Mouse (Mus musculus) embryonic facial prominence, embryonic 13.5 days (tissue): Measurements from ENCODE around the gene Ino80b. TPM values are rescaled to one million over a fixed set of nuclear protein-coding genes. Genes with fewer than 3 reads are reported as not detected.
"Not testable (repeated sequence)": the region's sequence is repeated elsewhere in the genome, so short reads cannot be mapped to it uniquely, and the experiment has no call there.

Experiments used
- ATAC-seq: fragments of 200-750 bp; cut with Nextera tagmentation; 2 replicates; pipeline ENCODE4 v1.8.0; 2017; ENCODE audit warnings: low read depth; ENCODE audit not compliant: insufficient number of reproducible peaks, insufficient read depth, low FRiP score, low TSS enrichment
- H3K27ac ChIP-seq: fragments of 300-500 bp; sonication (generic); 2 replicates; pipeline ENCODE4 v1.5.1; 2015; ENCODE audit warnings: moderate library complexity, mild to moderate bottlenecking, inconsistent platforms
- H3K27me3 ChIP-seq: fragments of 300-500 bp; sonication (generic); 2 replicates; pipeline ENCODE4 v1.6.1; 2015; ENCODE audit warnings: mild to moderate bottlenecking, inconsistent platforms
- H3K36me3 ChIP-seq: fragments of 300-500 bp; sonication (generic); 2 replicates; pipeline ENCODE4 v1.6.1; 2015; ENCODE audit warnings: mild to moderate bottlenecking, inconsistent platforms
- H3K4me1 ChIP-seq: fragments of 300-500 bp; sonication (generic); 2 replicates; pipeline ENCODE4 v1.6.1; 2015; ENCODE audit warnings: inconsistent platforms
- H3K4me2 ChIP-seq: fragments of 300-500 bp; sonication (generic); 2 replicates; pipeline ENCODE4 v1.6.1; 2015; ENCODE audit warnings: moderate library complexity, mild to moderate bottlenecking, inconsistent platforms
- H3K4me3 ChIP-seq: fragments of 300-500 bp; sonication (generic); 2 replicates; pipeline ENCODE4 v1.5.1; 2015; ENCODE audit warnings: mild to moderate bottlenecking, inconsistent platforms
- H3K9ac ChIP-seq: fragments of 300-500 bp; sonication (generic); 2 replicates; pipeline ENCODE4 v1.6.1; 2015; ENCODE audit warnings: mild to moderate bottlenecking, inconsistent platforms
- H3K9me3 ChIP-seq: fragments of 300-500 bp; sonication (generic); 2 replicates; pipeline ENCODE4 v1.6.1; 2016; ENCODE audit warnings: inconsistent platforms
- WGBS: fragments of 180-500 bp; shearing (Covaris S2); methylation state at CpG from one replicate; pipeline ENCODE4 v1.1.7; 2015; ENCODE audit warnings: mixed read lengths; 5-methylcytosine and 5-hydroxymethylcytosine counted together
- polyA plus RNA-seq: library from polyadenylated mRNA; unstranded; fragments of >200 nt; fragmentation: Nextera tagmentation; extraction: Ambion mirVana; gene quantifications from 2 replicates; pipeline ENCODE4 v1.2.1, GENCODE M21; 2015

The Ino80b gene
- 13.2 and 13.9 TPM in 2 replicates for polyA plus RNA-seq

GRCm38 (mm10) chr6:83125331-83125730, at the start of gene Ino80b:
Ino80b (minus strand) TSS chr6:83125431.
- WGBS: 22% methylated on average over 5 of the region's 5 CpGs
- Histone ChIP-seq H3K27me3 (no peaks in the 10 kb centered on the region), H3K4me3 (peak within 1 kb of the TSS; percentile 81), H3K4me2 (peak within 1 kb of the TSS; percentile 83), H3K4me1 (peaks cover 30% of the 10 kb centered on the region), H3K9me3 (no peaks in the 10 kb centered on the region), H3K36me3 (no peaks in the 10 kb centered on the region), H3K9ac (peak within 1 kb of the TSS; percentile 83), H3K27ac (peak within 1 kb of the TSS; percentile 64; the same call in 1 of the 2 replicates)
- no peak for ATAC-seq

DNA sequence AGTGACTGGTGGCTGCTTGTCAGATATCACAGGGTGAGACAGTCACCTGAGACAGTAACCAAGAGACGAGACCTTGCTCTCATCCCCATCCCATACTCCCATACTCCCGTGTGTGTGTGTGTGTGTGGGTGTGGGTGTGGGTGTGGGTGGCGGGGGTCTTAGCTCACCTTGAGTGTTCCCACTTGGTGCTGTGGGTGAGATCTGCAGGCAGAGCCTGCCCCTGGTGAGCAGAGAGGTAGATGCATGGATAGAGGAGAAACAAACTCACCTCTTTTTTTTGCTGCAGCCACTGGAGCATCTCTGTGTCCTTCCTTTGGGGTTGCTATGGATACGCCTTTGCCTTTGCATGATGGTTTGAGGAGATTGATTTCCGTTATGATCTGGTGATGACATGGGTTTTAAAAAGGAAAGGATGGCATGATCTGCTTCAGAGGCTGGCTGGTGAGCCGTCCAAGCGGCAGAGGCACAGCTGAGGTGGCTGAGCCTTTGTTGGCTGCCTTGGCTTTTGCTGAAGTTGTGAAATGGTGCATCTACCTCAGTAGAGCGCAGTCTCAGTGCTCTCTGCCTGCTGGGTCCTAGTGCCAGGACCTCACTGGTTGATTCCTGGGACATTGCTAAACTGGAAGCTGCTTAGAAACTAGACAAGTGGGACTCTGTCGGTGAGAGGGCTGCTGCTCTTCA, 47.1 kb upstream of the Ino80b start:
- 0 out of 2 replicates have a peak overlapping the region, but pooled peaks have one; percentile 2 for H3K9ac ChIP-seq
- H3K9me3 ChIP-seq: no peaks in the 10 kb centered on the region
- WGBS: 65% methylated on average over 9 of the region's 9 CpGs
- peaks cover 3% of the 10 kb centered on the region for H3K4me1 ChIP-seq
- no peak overlapping the region for H3K27ac ChIP-seq
- no peak overlapping the region for H3K4me2 ChIP-seq
- H3K4me3 ChIP-seq: no peak overlapping the region
- no peak for ATAC-seq
- peaks cover 14% of the 10 kb centered on the region; the same call in 1 of the 2 replicates for H3K36me3 ChIP-seq
- H3K27me3 ChIP-seq: no peaks in the 10 kb centered on the region

DNA sequence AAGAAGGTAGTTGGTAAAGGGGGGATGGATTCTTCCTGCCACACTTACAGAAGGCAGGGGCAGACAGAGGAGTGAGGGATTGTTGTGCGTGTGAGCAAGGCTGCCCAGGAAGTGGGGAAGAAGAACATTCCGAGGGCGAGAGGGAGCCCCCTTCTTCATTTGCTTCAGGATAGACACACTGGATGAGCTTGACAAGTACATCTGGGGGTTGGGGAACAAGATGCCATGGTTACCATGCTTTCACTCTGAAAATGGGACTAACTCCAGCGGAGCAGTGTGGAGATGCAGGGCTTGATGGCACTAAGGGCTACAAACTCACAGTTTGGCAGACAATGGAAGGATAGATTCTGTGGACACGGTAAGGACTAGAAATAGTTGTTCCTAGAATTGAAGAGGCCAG, 45.8 kb upstream of the Ino80b start:
- whole genome bisulfite sequencing: 69% methylated on average over 5 of the region's 5 CpGs

DNA sequence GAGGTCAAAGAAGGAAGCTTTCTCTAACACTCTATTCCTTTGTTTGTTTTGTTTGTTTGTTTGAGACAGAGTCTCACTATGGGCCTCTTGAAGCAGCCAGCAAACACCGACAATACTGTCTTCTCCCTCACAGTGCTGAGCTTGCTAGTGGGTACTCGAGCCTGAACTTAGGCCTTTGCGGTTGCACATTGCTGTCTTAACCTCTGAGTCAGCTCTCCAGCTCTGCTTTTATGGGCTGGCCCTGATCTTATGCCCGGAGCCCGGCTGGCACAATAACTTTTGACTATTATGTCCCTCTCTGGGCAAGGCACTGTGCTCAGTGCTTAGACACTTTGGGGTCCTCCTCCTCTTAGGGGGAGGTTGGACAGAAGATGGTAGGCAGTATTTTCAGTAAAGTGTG, 44.6 kb upstream of the Ino80b start:
- H3K36me3 ChIP-seq: no peaks in the 10 kb centered on the region
- ATAC-seq: no peak
- 87% methylated on average over 5 of the region's 5 CpGs for WGBS
- no peak overlapping the region for H3K4me2 ChIP-seq
- H3K4me3 ChIP-seq: no peak overlapping the region
- no peak overlapping the region for H3K27ac ChIP-seq
- no peaks in the 10 kb centered on the region for H3K9me3 ChIP-seq
- no peak overlapping the region for H3K9ac ChIP-seq
- H3K4me1 ChIP-seq: peaks cover 16% of the 10 kb centered on the region
- no peaks in the 10 kb centered on the region for H3K27me3 ChIP-seq

More for the DNA sequence above, 45.8 kb upstream of the Ino80b start:
- Histone ChIP-seq H3K9me3 (no peaks in the 10 kb centered on the region), H3K27me3 (no peaks in the 10 kb centered on the region), H3K4me3 (no peak overlapping the region), H3K27ac (no peak overlapping the region), H3K4me2 (no peak overlapping the region), H3K9ac (0 out of 2 replicates have a peak overlapping the region, but pooled peaks have one; percentile 0), H3K4me1 (peaks cover 13% of the 10 kb centered on the region), H3K36me3 (0 out of 2 replicates have a peak, but pooled peaks cover 5% of the 10 kb centered on the region)
- no peak for ATAC-seq

DNA sequence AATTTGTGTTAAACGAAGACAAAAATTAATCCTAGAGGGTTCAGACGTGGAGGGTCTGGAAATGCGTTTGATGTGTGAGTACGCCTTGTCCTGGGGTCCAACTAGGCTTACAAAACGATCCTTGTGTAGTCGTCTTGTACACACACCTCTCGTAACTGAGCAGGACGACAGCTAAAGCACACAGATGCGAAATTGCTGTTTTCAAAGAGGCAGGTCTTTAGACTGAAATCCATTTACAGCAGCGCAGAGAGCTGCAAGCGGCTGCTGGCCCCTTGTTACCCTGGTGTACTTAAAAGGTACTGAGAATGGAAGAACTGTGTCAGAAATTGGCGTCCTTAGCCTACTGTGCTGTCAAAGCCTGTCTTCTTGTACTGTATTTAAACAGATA, 41.0 kb upstream of the Ino80b start:
- ATAC-seq: no peak
- WGBS: under 1% methylated on average over 12 of the region's 12 CpGs
- Histone ChIP-seq H3K9ac (peak overlapping the region; percentile 91), H3K4me3 (peak overlapping the region; percentile 84), H3K27me3 (peaks cover 18% of the 10 kb centered on the region), H3K36me3 (no peaks in the 10 kb centered on the region), H3K9me3 (no peaks in the 10 kb centered on the region), H3K4me2 (peak overlapping the region; percentile 78), H3K4me1 (peaks cover 31% of the 10 kb centered on the region), H3K27ac (peak overlapping the region; percentile 82)

DNA sequence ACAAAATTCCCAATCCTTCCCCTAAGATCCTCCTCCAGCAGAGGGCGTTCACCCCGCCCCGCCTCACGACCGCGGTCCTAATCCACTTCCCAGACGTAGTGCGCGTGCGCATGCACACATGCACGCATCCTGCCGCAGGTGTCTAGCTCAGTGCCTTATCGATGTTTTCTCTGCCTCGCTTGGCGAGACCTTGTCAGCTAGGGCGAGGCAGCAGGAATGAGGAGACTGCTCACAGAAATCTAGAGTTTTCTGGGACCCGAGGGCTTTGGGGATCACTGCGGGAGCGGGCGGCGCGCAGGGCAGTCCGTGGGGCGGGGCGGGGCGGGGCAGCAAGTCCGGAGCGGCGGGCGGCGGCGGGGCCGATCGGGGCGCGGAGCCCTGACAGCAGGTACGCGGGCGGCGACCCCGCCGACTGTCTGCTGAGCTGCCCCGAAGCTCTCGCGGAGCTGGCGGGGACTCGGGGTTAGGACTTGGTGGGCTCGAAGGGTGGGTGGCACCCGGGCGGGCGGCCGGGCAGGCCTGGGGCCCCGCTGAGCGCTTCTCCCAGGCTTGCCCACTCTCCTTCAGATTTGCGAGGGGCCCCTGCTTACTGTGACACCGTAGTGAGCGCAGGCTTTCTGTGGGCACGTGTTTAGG, 40.5 kb upstream of the Ino80b start, which contains the start of gene Dctn1:
Gene Dctn1, plus strand, starts transcription at position 314 of the 636 bp plus-strand sequence.
- Histone ChIP-seq H3K36me3 (no peaks in the 10 kb centered on the region), H3K9ac (peak within 1 kb of the TSS; percentile 91), H3K27ac (peak within 1 kb of the TSS; percentile 82), H3K27me3 (peaks cover 23% of the 10 kb centered on the region), H3K4me1 (peaks cover 34% of the 10 kb centered on the region), H3K4me2 (peak within 1 kb of the TSS; percentile 78), H3K9me3 (no peaks in the 10 kb centered on the region), H3K4me3 (peak within 1 kb of the TSS; percentile 84)
- WGBS: under 1% methylated on average over 58 of the region's 58 CpGs
- ATAC-seq: peak; percentile 85

DNA sequence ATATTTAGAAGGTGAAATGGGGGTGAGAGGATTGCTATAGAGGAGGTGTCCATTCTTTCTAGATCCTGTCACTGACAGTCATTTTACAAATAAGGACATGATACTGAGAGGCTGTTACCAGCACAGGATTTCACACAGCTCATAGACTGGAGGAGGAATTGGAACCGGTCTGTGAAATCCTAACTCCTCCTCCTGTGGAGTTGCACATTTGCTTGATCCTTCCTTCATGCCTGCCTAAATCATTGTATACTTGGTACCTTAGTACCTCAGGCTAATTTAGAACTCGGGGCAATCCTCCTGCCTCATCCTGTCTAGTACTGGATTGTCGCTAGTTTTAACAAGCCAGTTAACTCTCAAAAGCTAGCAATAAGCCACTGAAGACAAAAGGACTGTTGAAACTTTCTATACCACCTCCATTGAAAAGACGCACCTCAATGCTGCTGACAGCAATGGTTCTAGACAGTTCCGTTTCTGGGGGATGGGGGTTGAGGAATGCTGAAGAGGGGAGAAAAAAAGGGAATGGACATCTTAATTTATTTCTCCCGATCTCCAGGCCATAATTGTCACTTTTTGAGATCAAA, 39.9 kb upstream of the Ino80b start:
- ATAC-seq: 0 out of 2 replicates have a peak, but pooled peaks have one; percentile 1
- H3K36me3 ChIP-seq: no peaks in the 10 kb centered on the region
- peaks cover 29% of the 10 kb centered on the region for H3K27me3 ChIP-seq
- WGBS: 6% methylated on average over 6 of the region's 6 CpGs
- peak overlapping the region; percentile 78 for H3K4me2 ChIP-seq
- peak overlapping the region; percentile 82 for H3K27ac ChIP-seq
- no peaks in the 10 kb centered on the region for H3K9me3 ChIP-seq
- H3K9ac ChIP-seq: peak overlapping the region; percentile 91
- peak overlapping the region; percentile 84 for H3K4me3 ChIP-seq
- H3K4me1 ChIP-seq: peaks cover 34% of the 10 kb centered on the region

GRCm38 (mm10) chr6:83162701-83163100, 37.5 kb upstream of the Ino80b start:
- Histone ChIP-seq H3K36me3 (no peaks in the 10 kb centered on the region), H3K9me3 (no peaks in the 10 kb centered on the region), H3K27ac (no peak overlapping the region), H3K9ac (peak overlapping the region; percentile 67), H3K4me2 (peak overlapping the region; percentile 83), H3K27me3 (peaks cover 32% of the 10 kb centered on the region), H3K4me3 (peak overlapping the region; percentile 47), H3K4me1 (peaks cover 34% of the 10 kb centered on the region)
- 0% methylated on average over 8 of the region's 8 CpGs for whole genome bisulfite sequencing
- ATAC-seq: no peak

DNA sequence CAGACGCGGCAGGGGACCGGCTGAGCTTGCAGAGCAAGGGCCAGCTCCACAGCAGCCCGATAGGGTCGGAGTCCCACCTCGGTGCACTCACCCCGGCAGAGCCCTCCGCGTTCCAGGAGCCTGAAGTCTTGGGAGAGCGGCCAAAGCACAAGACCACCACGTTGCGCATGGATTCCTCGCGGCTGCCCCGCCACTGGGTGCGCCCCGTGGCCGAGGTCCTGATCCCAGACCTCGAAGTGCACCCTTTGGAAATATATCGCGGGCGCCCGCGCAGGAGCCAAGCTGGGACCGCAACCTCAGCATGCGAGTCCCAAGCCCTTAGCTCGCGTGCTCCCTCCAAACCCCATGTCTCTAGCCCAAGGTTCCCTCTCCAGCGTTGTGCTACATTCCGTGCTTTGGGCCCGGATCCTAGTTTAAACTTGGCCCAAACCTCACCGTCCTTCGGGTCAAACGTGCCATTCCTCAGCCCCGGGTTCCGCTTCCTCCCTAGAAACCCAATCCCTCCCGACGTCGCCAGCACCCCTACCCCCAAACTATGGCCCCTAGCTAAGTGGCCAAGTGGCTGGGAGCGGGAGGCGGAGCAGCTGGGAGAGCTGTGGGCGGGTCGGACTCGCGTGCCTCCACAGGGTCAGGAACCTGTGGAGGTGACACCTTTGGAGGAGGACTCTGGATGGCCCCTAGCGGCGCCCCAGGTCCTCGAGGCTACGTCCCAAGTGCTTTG, 36.9 kb upstream of the Ino80b start:
- ATAC-seq: no peak
- H3K27me3 ChIP-seq: peaks cover 32% of the 10 kb centered on the region
- H3K36me3 ChIP-seq: no peaks in the 10 kb centered on the region
- under 1% methylated on average over 49 of the region's 49 CpGs for WGBS
- no peaks in the 10 kb centered on the region for H3K9me3 ChIP-seq
- H3K27ac ChIP-seq: no peak overlapping the region
- peak overlapping the region; percentile 83 for H3K4me2 ChIP-seq
- peak overlapping the region; percentile 47 for H3K4me3 ChIP-seq
- H3K4me1 ChIP-seq: peaks cover 29% of the 10 kb centered on the region
- H3K9ac ChIP-seq: peak overlapping the region; percentile 67

DNA sequence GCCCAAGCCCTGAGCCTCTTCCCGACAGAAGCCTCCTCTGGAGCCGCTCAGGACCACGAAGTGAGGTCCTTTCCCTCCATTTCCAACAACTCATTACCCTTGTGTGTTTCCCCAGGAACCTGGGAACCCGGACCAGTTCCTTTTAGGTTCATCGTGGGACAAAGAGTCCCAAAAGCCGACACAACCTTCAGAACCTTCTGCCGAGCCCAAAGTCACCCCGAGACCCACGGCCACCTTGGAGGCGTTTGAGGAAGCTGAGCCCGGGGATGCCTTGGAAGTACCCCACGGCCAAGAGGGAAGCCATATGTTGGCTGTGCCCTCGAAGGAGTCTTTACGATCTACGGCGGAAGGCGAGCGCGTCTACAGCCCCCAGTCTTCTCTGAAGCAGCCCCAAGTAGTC, 36.2 kb upstream of the Ino80b start:
- peak overlapping the region; percentile 47 for H3K4me3 ChIP-seq
- H3K9me3 ChIP-seq: no peaks in the 10 kb centered on the region
- no peak overlapping the region for H3K27ac ChIP-seq
- WGBS: 5% methylated on average over 19 of the region's 19 CpGs
- H3K36me3 ChIP-seq: no peaks in the 10 kb centered on the region
- peak overlapping the region; percentile 83 for H3K4me2 ChIP-seq
- ATAC-seq: no peak
- H3K9ac ChIP-seq: peak overlapping the region; percentile 67
- peaks cover 24% of the 10 kb centered on the region for H3K4me1 ChIP-seq
- peaks cover 32% of the 10 kb centered on the region for H3K27me3 ChIP-seq

DNA sequence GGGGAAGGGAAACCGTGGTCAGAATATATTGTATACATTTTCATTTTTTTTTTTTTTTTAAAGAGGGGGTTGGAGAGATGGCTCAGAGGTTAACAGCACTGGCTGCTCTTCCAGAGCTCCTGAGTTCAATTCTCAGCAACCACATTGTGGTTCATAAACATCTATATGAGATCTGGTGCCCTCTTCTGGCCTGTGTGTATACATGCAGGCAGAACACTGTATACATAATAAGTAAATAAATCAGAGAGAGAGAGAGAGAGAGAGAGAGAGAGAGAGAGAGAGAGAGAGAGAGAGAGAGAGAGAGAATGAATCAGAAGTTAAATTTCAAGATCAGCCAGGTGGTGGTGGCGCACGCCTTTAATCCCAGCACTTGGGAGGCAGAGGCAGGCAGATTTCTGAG, 34.2 kb upstream of the Ino80b start:
- Histone ChIP-seq H3K4me1 (peaks cover 34% of the 10 kb centered on the region), H3K27me3 (peaks cover 32% of the 10 kb centered on the region)
- H3K4me2 ChIP-seq, H3K36me3 ChIP-seq, H3K4me3 ChIP-seq, H3K9ac ChIP-seq, H3K9me3 ChIP-seq, ATAC-seq, H3K27ac ChIP-seq: not testable (repeated sequence)
- WGBS: 23% methylated on average over 3 of the region's 3 CpGs
